Mouse (Mus musculus) liver, embryonic 16.5 days (tissue): Measurements from ENCODE around the gene Fcrl6. TPM values are rescaled to one million over a fixed set of nuclear protein-coding genes. Genes with fewer than 3 reads are reported as not detected.

Experiments used
- ATAC-seq: fragments of 200-750 bp; cut with Nextera tagmentation; 2 replicates; pipeline ENCODE4 v1.8.0; 2017; ENCODE audit warnings: low read depth, mild to moderate bottlenecking, moderate number of reproducible peaks, moderate library complexity
- H3K27ac ChIP-seq: fragments of 300-500 bp; sonication (generic); 2 replicates; pipeline ENCODE4 v1.5.1; 2014; ENCODE audit warnings: mild to moderate bottlenecking, low read length
- H3K27me3 ChIP-seq: fragments of 300-500 bp; sonication (generic); 2 replicates; pipeline ENCODE4 v1.6.1; 2014; ENCODE audit warnings: low read depth, low read length, mixed read lengths; ENCODE audit not compliant: control insufficient read depth, insufficient read depth
- H3K36me3 ChIP-seq: fragments of 300-500 bp; sonication (generic); 2 replicates; pipeline ENCODE4 v1.6.1; 2014; ENCODE audit warnings: mild to moderate bottlenecking; ENCODE audit not compliant: control insufficient read depth, insufficient read depth
- H3K4me1 ChIP-seq: fragments of 300-500 bp; sonication (generic); 2 replicates; pipeline ENCODE4 v1.6.1; 2014; ENCODE audit warnings: low read depth, low read length, mixed read lengths; ENCODE audit not compliant: control insufficient read depth
- H3K4me2 ChIP-seq: fragments of 300-500 bp; sonication (generic); 2 replicates; pipeline ENCODE4 v1.6.1; 2014; ENCODE audit warnings: low read depth, low read length, mixed read lengths
- H3K4me3 ChIP-seq: fragments of 300-500 bp; sonication (generic); 2 replicates; pipeline ENCODE4 v1.5.1; 2014; ENCODE audit warnings: low read depth, mild to moderate bottlenecking, low read length
- H3K9ac ChIP-seq: fragments of 300-500 bp; sonication (generic); 2 replicates; pipeline ENCODE4 v1.6.1; 2014; ENCODE audit warnings: low read depth, low read length
- H3K9me3 ChIP-seq: fragments of 300-500 bp; sonication (generic); replicated peaks from 2 replicates; pipeline ENCODE4 v1.6.1; 2016; ENCODE audit warnings: low read length; ENCODE audit not compliant: control insufficient read depth
- WGBS: fragments of 180-500 bp; shearing (Covaris S2); extraction: QIAGEN DNeasy Blood & Tissue Kit; methylation state at CpG from one replicate; pipeline ENCODE4 v1.1.7; 2014; ENCODE audit not compliant: insufficient replicate concordance; 5-methylcytosine and 5-hydroxymethylcytosine counted together
- polyA plus RNA-seq: library from polyadenylated mRNA; unstranded; fragments of >200 nt; fragmentation: Nextera tagmentation; extraction: Ambion mirVana; gene quantifications from 2 replicates; pipeline ENCODE4 v1.2.1, GENCODE M21; 2015

Gene Fcrl6
- polyA plus RNA-seq, 1 experiment from 2014 or later, result 0.17 TPM

- no peak within 1 kb of the TSS for H3K27ac ChIP-seq
- no peaks in the 10 kb centered on the region for H3K36me3 ChIP-seq
- H3K4me1 ChIP-seq, result no peaks in the 10 kb centered on the region
- H3K27me3 ChIP-seq, result no peaks in the 10 kb centered on the region; the same call in 1 of the 2 replicates
- no peaks in the 10 kb centered on the region for H3K9me3 ChIP-seq
- 55% methylated on average over 7 of the region's 7 CpGs for WGBS
- H3K4me3 ChIP-seq, result no peak within 1 kb of the TSS
- H3K4me2 ChIP-seq, result no peak within 1 kb of the TSS
- no peak within 1 kb of the TSS for H3K9ac ChIP-seq
- ATAC-seq, result no peak
Observed at GRCm38 (mm10) chr1:172590385-172590784, 12.0 kb downstream of the Fcrl6 start, which contains the start of gene Slamf8. Gene Slamf8 (minus strand): TSS chr1:172590568.

- no peak overlapping the region for H3K4me2 ChIP-seq
- ATAC-seq, result no peak
- no peak overlapping the region for H3K4me3 ChIP-seq
- no peak overlapping the region for H3K27ac ChIP-seq
- H3K27me3 ChIP-seq, result no peaks in the 10 kb centered on the region; the same call in 1 of the 2 replicates
- no peaks in the 10 kb centered on the region for H3K9me3 ChIP-seq
- H3K36me3 ChIP-seq, result no peaks in the 10 kb centered on the region
- H3K9ac ChIP-seq, result no peak overlapping the region
- H3K4me1 ChIP-seq, result no peaks in the 10 kb centered on the region
- WGBS, result 43% methylated on average over 26 of the region's 26 CpGs
Observed at GRCm38 (mm10) chr1:172585612-172586567, 16.5 kb downstream of the Fcrl6 start.

GRCm38 (mm10) chr1:172585026-172585425, 17.3 kb downstream of the Fcrl6 start:
- Histone ChIP-seq H3K4me3 (no peak overlapping the region), H3K4me1 (no peaks in the 10 kb centered on the region), H3K36me3 (no peaks in the 10 kb centered on the region), H3K4me2 (no peak overlapping the region), H3K27me3 (no peaks in the 10 kb centered on the region; the same call in 1 of the 2 replicates), H3K9ac (no peak overlapping the region), H3K9me3 (no peaks in the 10 kb centered on the region), H3K27ac (no peak overlapping the region)
- WGBS, result 42% methylated on average over 4 of the region's 4 CpGs
- no peak for ATAC-seq

- ATAC-seq, result no peak
- WGBS, result 69% methylated on average over 6 of the region's 6 CpGs
- Histone ChIP-seq H3K4me3 (no peak overlapping the region), H3K9me3 (no peaks in the 10 kb centered on the region), H3K9ac (no peak overlapping the region), H3K27ac (no peak overlapping the region), H3K4me1 (no peaks in the 10 kb centered on the region), H3K27me3 (no peaks in the 10 kb centered on the region; the same call in 1 of the 2 replicates), H3K36me3 (no peaks in the 10 kb centered on the region), H3K4me2 (no peak overlapping the region)
Observed at GRCm38 (mm10) chr1:172584271-172584670, 18.1 kb downstream of the Fcrl6 start.

- Histone ChIP-seq H3K27me3 (no peaks in the 10 kb centered on the region; the same call in 1 of the 2 replicates), H3K4me2 (no peak overlapping the region), H3K4me3 (no peak overlapping the region), H3K27ac (no peak overlapping the region), H3K4me1 (no peaks in the 10 kb centered on the region), H3K36me3 (no peaks in the 10 kb centered on the region), H3K9me3 (no peaks in the 10 kb centered on the region), H3K9ac (no peak overlapping the region)
- ATAC-seq, result no peak
- WGBS, result 58% methylated on average over 8 of the region's 8 CpGs
Observed at GRCm38 (mm10) chr1:172582436-172582835, 19.9 kb downstream of the Fcrl6 start.

- no peak overlapping the region for H3K4me2 ChIP-seq
- no peak overlapping the region for H3K27ac ChIP-seq
- H3K4me3 ChIP-seq, result no peak overlapping the region
- ATAC-seq, result no peak
- no peaks in the 10 kb centered on the region for H3K27me3 ChIP-seq
- 55% methylated on average over 6 of the region's 6 CpGs for WGBS
- no peaks in the 10 kb centered on the region for H3K9me3 ChIP-seq
- no peak overlapping the region for H3K9ac ChIP-seq
- no peaks in the 10 kb centered on the region for H3K36me3 ChIP-seq
- H3K4me1 ChIP-seq, result no peaks in the 10 kb centered on the region
Observed at GRCm38 (mm10) chr1:172580116-172580515, 22.2 kb downstream of the Fcrl6 start.

GRCm38 (mm10) chr1:172567758-172568157, 34.6 kb downstream of the Fcrl6 start:
- 66% methylated on average over 4 of the region's 4 CpGs for WGBS
- no peak for ATAC-seq

GRCm38 (mm10) chr1:172566131-172566530, 36.2 kb downstream of the Fcrl6 start:
- no peak for ATAC-seq
- H3K36me3 ChIP-seq, result no peaks in the 10 kb centered on the region
- H3K4me2 ChIP-seq, result no peak overlapping the region
- peaks cover 36% of the 10 kb centered on the region for H3K27me3 ChIP-seq
- WGBS, result 23% methylated on average over 3 of the region's 3 CpGs
- no peak overlapping the region for H3K9ac ChIP-seq
- H3K9me3 ChIP-seq, result no peaks in the 10 kb centered on the region
- no peak overlapping the region for H3K4me3 ChIP-seq
- H3K4me1 ChIP-seq, result no peaks in the 10 kb centered on the region; the same call in 1 of the 2 replicates
- no peak overlapping the region for H3K27ac ChIP-seq

More at GRCm38 (mm10) chr1:172567758-172568157, 34.6 kb downstream of the Fcrl6 start:
- no peak overlapping the region for H3K4me2 ChIP-seq
- peaks cover 20% of the 10 kb centered on the region for H3K27me3 ChIP-seq
- H3K36me3 ChIP-seq, result no peaks in the 10 kb centered on the region
- no peak overlapping the region for H3K4me3 ChIP-seq
- no peaks in the 10 kb centered on the region for H3K9me3 ChIP-seq
- no peak overlapping the region for H3K27ac ChIP-seq
- no peak overlapping the region for H3K9ac ChIP-seq
- no peaks in the 10 kb centered on the region; the same call in 1 of the 2 replicates for H3K4me1 ChIP-seq

GRCm38 (mm10) chr1:172563465-172563828, 38.9 kb downstream of the Fcrl6 start:
- Histone ChIP-seq H3K4me1 (no peaks in the 10 kb centered on the region; the same call in 1 of the 2 replicates), H3K4me2 (peak overlapping the region; percentile 75; the same call in 1 of the 2 replicates), H3K4me3 (peak overlapping the region; percentile 59), H3K9me3 (no peaks in the 10 kb centered on the region), H3K36me3 (no peaks in the 10 kb centered on the region), H3K9ac (no peak overlapping the region), H3K27me3 (peaks cover 48% of the 10 kb centered on the region), H3K27ac (no peak overlapping the region)
- ATAC-seq, result no peak
- 7% methylated on average over 10 of the region's 10 CpGs for WGBS
